Mouse (Mus musculus) stomach, postnatal 0 days (tissue): ENCODE results near the gene Tppp. TPM values are rescaled to one million over a fixed set of nuclear protein-coding genes. Genes with fewer than 3 reads are reported as not detected.
"Not testable (repeated sequence)": the region's sequence is repeated elsewhere in the genome, so short reads cannot be mapped to it uniquely, and the experiment has no call there.

Experiments
- ATAC-seq: fragments of 200-750 bp; cut with Nextera tagmentation; 2 replicates; pipeline ENCODE4 v1.8.0; 2017; ENCODE audit not compliant: low FRiP score, low TSS enrichment
- DNase-seq: peaks from one replicate; pipeline ENCODE4 v3.0.0-alpha.2; 2016; ENCODE audit warnings: low spot score
- H3K27ac ChIP-seq: fragments of 300-500 bp; sonication (generic); replicated peaks from 2 replicates; pipeline ENCODE4 v1.5.1; 2014; ENCODE audit warnings: mild to moderate bottlenecking, control low read depth
- H3K27me3 ChIP-seq: fragments of 300-500 bp; sonication (generic); 2 replicates; pipeline ENCODE4 v1.6.1; 2014; ENCODE audit warnings: low read length; ENCODE audit not compliant: control insufficient read depth, insufficient read depth
- H3K36me3 ChIP-seq: fragments of 300-500 bp; sonication (generic); 2 replicates; pipeline ENCODE4 v1.6.1; 2014; ENCODE audit warnings: low read length, mixed read lengths; ENCODE audit not compliant: control insufficient read depth, insufficient read depth
- H3K4me1 ChIP-seq: fragments of 300-500 bp; sonication (generic); replicated peaks from 2 replicates; pipeline ENCODE4 v1.6.1; 2014; ENCODE audit warnings: antibody characterized with exemption; ENCODE audit not compliant: control insufficient read depth, insufficient read depth
- H3K4me2 ChIP-seq: fragments of 300-500 bp; sonication (generic); replicated peaks from 2 replicates; pipeline ENCODE4 v1.6.1; 2014; ENCODE audit warnings: low read depth, mild to moderate bottlenecking, control low read depth, moderate library complexity
- H3K4me3 ChIP-seq: fragments of 300-500 bp; sonication (generic); 2 replicates; pipeline ENCODE4 v1.5.1; 2014; ENCODE audit warnings: low read depth, low read length, control low read depth
- H3K9ac ChIP-seq: fragments of 300-500 bp; sonication (generic); 2 replicates; pipeline ENCODE4 v1.6.1; 2014; ENCODE audit warnings: mild to moderate bottlenecking, low read length, control low read depth, mixed read lengths
- H3K9me3 ChIP-seq: fragments of 300-500 bp; sonication (generic); 2 replicates; pipeline ENCODE4 v1.6.1; 2016; ENCODE audit warnings: low read length; ENCODE audit not compliant: control insufficient read depth
- CTCF ChIP-seq: IDR thresholded peaks from 2 replicates; pipeline ENCODE4 v1.5.1; 2016; ENCODE audit warnings: antibody characterized with exemption, low read depth, mild to moderate bottlenecking, moderate library complexity
- EP300 ChIP-seq: optimal IDR thresholded peaks from 2 replicates; pipeline ENCODE3; 2016; ENCODE audit warnings: antibody characterized with exemption
- WGBS: fragments of 180-500 bp; shearing (Covaris S2); extraction: QIAGEN DNeasy Blood & Tissue Kit; methylation state at CpG from one replicate; pipeline ENCODE4 v1.1.7; 2014; 5-methylcytosine and 5-hydroxymethylcytosine counted together
- polyA plus RNA-seq: library from polyadenylated mRNA; unstranded; fragments of >200 nt; fragmentation: Nextera tagmentation; extraction: Ambion mirVana; gene quantifications from 2 replicates; pipeline ENCODE4 v1.2.1, GENCODE M21; 2015

Tppp gene
- polyA plus RNA-seq, 1 experiment from 2014 or later, result 3.4 TPM

DNA sequence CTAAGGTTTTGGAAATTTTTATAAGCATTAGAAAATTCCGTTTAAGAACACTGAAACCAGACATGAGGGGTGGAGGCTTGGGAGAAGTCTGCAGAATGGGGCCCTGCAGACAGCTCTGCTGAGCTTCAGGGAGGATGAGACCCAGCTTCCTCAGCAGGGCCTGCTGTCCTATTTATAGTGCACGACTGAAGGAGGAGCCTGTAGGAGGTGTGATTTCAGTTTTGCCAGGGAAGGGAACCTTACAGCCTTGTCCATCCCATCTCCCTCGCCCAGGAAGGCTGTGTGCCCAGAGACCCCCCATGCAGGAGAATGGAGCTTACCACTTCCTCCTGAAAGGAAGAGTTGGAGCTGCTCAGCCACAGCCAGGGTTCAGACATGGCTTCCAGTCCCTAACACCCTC is 1.5 kb downstream of the Tppp start:
- H3K9me3 ChIP-seq, result no peaks in the 10 kb centered on the region
- ATAC-seq (no peak), DNase-seq (no peak)
- no peak overlapping the region for H3K27ac ChIP-seq
- TF ChIP-seq EP300 (no peak), CTCF (no peak)
- peak overlapping the region; percentile 96 for H3K4me2 ChIP-seq
- no peaks in the 10 kb centered on the region for H3K36me3 ChIP-seq
- H3K27me3 ChIP-seq, result no peaks in the 10 kb centered on the region; the same call in 1 of the 2 replicates
- H3K4me1 ChIP-seq, result 0 out of 2 replicates have a peak, but pooled peaks cover 2% of the 10 kb centered on the region
- WGBS, result 27% methylated on average over 3 of the region's 3 CpGs
- H3K9ac ChIP-seq, result no peak overlapping the region
- peak overlapping the region; percentile 60 for H3K4me3 ChIP-seq

DNA sequence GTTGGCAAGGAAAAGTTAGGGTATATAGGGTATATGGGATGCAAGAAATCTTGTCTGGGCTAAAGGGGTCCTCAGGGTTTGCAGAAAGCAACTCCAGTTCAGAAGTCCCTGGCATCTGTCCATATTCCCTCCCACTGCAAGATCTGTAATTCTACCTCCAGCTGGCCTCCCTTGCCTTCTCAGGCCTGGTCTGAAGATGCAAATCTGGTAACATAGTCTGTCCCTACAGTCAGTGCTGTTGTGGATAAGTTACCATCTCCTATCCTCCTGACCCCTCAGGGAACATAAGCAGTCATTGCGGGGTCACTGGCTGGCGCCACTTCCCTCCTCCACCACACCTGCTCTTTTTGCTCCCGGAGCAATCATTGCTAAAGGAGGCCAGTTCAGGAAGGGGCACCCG is 6.7 kb downstream of the Tppp start:
- no peak for DNase-seq
- no peak for TF ChIP-seq EP300
- TF ChIP-seq CTCF, result no peak
- no peaks in the 10 kb centered on the region for H3K9me3 ChIP-seq

DNA sequence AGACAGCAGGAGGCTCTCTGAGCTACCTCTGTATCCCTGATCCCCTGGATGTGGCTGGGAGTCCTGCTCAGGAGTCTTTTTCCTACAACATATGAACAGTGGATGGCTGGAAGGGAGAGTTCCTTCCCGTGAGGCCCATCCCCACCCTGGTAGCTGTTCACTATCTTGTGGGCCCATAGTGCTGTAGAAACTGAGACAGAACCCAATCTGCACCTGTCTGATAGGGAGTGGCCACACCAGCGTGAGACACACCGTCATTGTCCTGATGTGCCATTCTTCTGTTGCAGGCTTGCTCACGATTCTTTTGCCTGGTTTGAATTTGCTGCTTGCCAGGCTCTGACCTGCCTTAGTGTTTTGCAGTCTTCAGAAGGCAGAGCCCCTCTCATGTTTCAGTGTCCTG is 8.2 kb downstream of the Tppp start:
- Histone ChIP-seq H3K27ac (no peak overlapping the region), H3K27me3 (no peaks in the 10 kb centered on the region), H3K4me1 (no peaks in the 10 kb centered on the region), H3K9me3 (no peaks in the 10 kb centered on the region), H3K9ac (no peak overlapping the region), H3K36me3 (no peaks in the 10 kb centered on the region), H3K4me2 (no peak overlapping the region), H3K4me3 (no peak overlapping the region)
- 60% methylated on average over 4 of the region's 4 CpGs for WGBS
- no peak for ATAC-seq
- no peak for DNase-seq
- TF ChIP-seq EP300, result no peak
- no peak for TF ChIP-seq CTCF

More for the DNA sequence above, 6.7 kb downstream of the Tppp start:
- no peaks in the 10 kb centered on the region for H3K36me3 ChIP-seq
- WGBS, result 82% methylated on average over 4 of the region's 4 CpGs
- no peak overlapping the region for H3K4me2 ChIP-seq
- no peak overlapping the region for H3K27ac ChIP-seq
- H3K4me1 ChIP-seq, result 0 out of 2 replicates have a peak, but pooled peaks cover 2% of the 10 kb centered on the region
- H3K27me3 ChIP-seq, result no peaks in the 10 kb centered on the region; the same call in 1 of the 2 replicates
- no peak overlapping the region for H3K9ac ChIP-seq
- no peak overlapping the region for H3K4me3 ChIP-seq
- ATAC-seq, result no peak

DNA sequence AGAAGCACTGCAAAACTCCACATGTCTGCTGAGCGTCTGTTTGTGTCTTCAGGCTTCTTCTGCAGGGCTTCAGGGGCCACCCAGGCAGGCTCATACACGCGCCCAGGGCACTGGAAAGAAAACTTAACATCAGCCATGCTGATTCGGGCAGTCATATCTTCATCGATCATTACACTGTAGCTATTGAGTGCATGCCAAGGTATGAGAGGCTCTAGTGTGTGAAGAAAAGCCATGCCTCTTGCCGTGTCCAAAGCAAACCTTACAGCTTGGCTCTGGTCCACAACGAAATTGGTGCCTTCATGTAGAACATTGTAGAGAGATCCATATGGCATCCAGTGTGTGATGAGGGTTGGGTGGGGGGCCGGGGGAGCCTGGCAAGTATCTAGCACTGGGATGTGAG is 9.8 kb downstream of the Tppp start:
- not testable (repeated sequence) for H3K36me3 ChIP-seq, ATAC-seq, H3K27me3 ChIP-seq, DNase-seq, H3K27ac ChIP-seq, H3K4me1 ChIP-seq, H3K9ac ChIP-seq, H3K4me2 ChIP-seq, H3K9me3 ChIP-seq, H3K4me3 ChIP-seq
- 52% methylated on average over 8 of the region's 8 CpGs for WGBS

DNA sequence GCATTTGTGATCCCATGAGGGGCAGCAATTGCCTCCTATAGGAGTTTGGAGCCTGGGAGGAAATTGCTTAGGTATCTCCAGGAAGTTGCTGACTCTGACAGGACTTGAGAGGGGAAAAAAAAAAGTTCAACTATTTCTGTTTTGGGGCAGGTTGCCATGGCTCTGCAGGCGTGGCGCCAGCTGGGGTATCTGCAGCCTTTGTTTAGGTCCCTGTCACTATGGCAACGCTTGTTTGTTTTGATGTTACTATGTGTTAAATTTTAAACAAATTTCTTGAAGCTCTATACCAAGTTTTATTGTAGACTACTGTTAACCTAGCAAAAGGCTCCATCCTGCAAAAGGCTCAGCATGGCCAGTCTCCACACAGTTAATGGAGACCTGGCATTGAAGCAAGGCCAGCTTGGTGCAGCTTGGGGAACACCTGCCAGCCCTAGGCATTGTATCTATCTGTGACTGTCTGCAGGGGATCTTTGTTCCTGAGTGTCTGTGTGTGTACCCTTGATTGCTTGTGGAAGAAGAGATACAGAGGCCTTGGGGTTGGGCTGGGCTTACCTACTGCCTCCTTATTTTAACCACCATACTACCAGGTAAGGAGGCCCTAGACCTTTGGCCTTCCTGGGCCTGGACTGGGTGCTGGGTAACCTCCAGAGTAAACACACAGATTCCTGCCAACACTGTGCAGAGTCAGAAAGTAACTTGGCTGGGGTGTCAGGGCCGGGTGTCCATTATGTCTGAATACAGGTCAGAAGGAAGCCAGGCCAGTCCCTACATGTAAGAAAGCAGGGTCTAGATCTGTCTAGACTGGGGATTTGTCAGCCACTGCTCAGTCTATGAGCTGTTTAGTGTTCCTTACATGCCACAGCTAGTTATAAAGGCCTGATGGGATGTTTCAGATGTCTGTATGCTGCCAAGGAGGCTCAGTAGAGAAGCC is 16.2 kb downstream of the Tppp start:
- no peaks in the 10 kb centered on the region for H3K36me3 ChIP-seq
- H3K9me3 ChIP-seq, result no peaks in the 10 kb centered on the region
- no peak overlapping the region for H3K4me2 ChIP-seq
- peak overlapping the region; percentile 65; the same call in 1 of the 2 replicates for H3K27ac ChIP-seq
- peaks cover 8% of the 10 kb centered on the region; the same call in 1 of the 2 replicates for H3K4me1 ChIP-seq
- DNase-seq (peak; percentile 41), ATAC-seq (peak; percentile 28)
- H3K4me3 ChIP-seq, result no peak overlapping the region
- 61% methylated on average over 4 of the region's 4 CpGs for WGBS
- no peak overlapping the region for H3K9ac ChIP-seq
- H3K27me3 ChIP-seq, result no peaks in the 10 kb centered on the region
- TF ChIP-seq CTCF, result no peak
- TF ChIP-seq EP300, result no peak

DNA sequence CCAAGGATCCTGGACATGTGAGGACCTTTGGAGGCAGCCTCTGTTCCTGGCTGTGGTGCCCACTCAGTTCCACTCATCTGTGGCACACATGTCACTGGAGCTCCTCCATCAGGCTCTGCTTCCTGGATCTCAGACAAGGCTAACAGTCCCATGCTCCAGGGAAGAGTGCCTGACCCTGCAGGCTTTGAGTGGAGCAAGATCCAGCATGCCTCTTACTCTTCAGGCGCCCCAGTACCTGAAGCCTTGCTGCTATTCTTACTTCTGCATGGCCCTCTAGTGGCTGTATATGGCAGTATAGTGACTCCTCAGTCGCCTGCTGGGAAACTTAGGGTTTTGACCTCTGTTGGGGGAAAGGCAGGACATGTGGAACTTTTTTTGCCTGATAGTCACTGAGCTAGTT is 17.0 kb downstream of the Tppp start:
- no peaks in the 10 kb centered on the region for H3K36me3 ChIP-seq
- H3K4me2 ChIP-seq, result no peak overlapping the region
- peaks cover 8% of the 10 kb centered on the region; the same call in 1 of the 2 replicates for H3K4me1 ChIP-seq
- DNase-seq, result peak; percentile 49
- no peak overlapping the region for H3K9ac ChIP-seq
- TF ChIP-seq EP300, result no peak
- TF ChIP-seq CTCF, result peak; percentile 89
- no peaks in the 10 kb centered on the region for H3K9me3 ChIP-seq
- H3K27me3 ChIP-seq, result no peaks in the 10 kb centered on the region
- ATAC-seq, result peak; percentile 75
- H3K27ac ChIP-seq, result peak overlapping the region; percentile 65; the same call in 1 of the 2 replicates
- H3K4me3 ChIP-seq, result no peak overlapping the region
- 12% methylated on average over 2 of the region's 2 CpGs for WGBS
